Mouse (Mus musculus) lung, adult 2 months (tissue): ENCODE measurements at regions not wholly inside any gene's neighbourhood (a gene's known extent, or its start where the extent isn't known, plus 50 kb on each side); places are given as distances from the start of the nearest gene placed in this dataset.

Experiments
- CTCF ChIP-seq: fragments of 200-500 bp; IDR thresholded peaks from 2 replicates; pipeline ENCODE4 v1.5.1; 2011; ENCODE audit warnings: mild to moderate bottlenecking, low read length, control low read depth; ENCODE audit not compliant: insufficient read depth
- POLR2A ChIP-seq: fragments of 200-500 bp; IDR thresholded peaks from 2 replicates; pipeline ENCODE4 v1.6.1; 2011; ENCODE audit warnings: low read depth, mild to moderate bottlenecking, control low read depth, low read length, borderline replicate concordance; ENCODE audit errors: extremely low read depth

DNA sequence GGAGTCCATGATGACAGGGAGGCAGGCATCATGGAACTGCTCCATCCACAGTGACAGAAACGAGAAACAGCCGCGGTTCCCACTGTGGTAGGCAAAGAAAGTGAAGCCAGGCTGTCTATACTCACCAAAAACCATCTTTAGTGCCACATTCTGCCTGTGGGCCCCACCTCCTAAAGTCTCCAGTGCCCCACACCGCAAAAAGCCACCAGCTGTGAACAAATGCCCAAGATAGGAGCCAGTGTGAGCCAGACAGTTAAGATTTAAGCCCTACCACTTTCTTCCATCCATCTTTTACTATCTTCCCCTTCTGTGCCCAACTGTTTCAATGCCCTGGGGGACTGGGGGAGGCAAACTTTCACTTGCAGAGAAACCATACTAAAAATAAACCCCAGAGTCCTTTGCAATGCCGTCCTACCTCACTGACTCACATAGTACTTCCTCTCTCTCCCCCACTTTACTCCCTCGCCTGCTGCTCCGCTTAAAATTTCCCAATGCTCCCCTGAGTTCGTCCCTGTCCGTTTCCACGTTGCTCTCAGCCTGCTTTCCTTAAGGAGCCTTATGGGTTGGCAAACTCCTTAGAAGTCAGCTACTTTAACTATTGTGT is 85.7 kb upstream of the Xcl1 start:
- TF ChIP-seq CTCF (no peak), POLR2A (no peak)
